Mouse (Mus musculus) heart, embryonic 14.5 days (tissue): ENCODE results near the gene B4galt3. TPM values are rescaled to one million over a fixed set of nuclear protein-coding genes. Genes with fewer than 3 reads are reported as not detected.

ENCODE experiments used
- ATAC-seq: fragments of 200-750 bp; cut with Nextera tagmentation; 2 replicates; pipeline ENCODE4 v1.8.0; 2017; ENCODE audit warnings: low read depth, moderate TSS enrichment; ENCODE audit not compliant: insufficient number of reproducible peaks, insufficient read depth, low FRiP score
- H3K27ac ChIP-seq, 2 experiments: fragments of 200-500 bp in 1 of 2; fragments of 300-500 bp in 1 of 2; sonication (generic) in 1 of 2; replicated peaks in 1 of 2; 2 replicates each; pipeline ENCODE4 v1.5.1; 2012 to 2014; ENCODE audit warnings: low read depth in 2 of 2, low read length in 2 of 2, control low read depth in 1 of 2, mild to moderate bottlenecking in 1 of 2, mixed read lengths in 1 of 2; ENCODE audit not compliant: control insufficient read depth in 1 of 2, insufficient read depth in 1 of 2
- H3K27me3 ChIP-seq: fragments of 300-500 bp; sonication (generic); 2 replicates; pipeline ENCODE4 v1.6.1; 2014; ENCODE audit warnings: mild to moderate bottlenecking, low read length, control low read depth; ENCODE audit not compliant: control insufficient read depth, insufficient read depth
- H3K36me3 ChIP-seq: fragments of 300-500 bp; sonication (generic); 2 replicates; pipeline ENCODE4 v1.6.1; 2014; ENCODE audit warnings: mild to moderate bottlenecking, control low read depth, low read length, mixed read lengths; ENCODE audit not compliant: control insufficient read depth, insufficient read depth
- H3K4me1 ChIP-seq, 2 experiments: fragments of 200-500 bp in 1 of 2; fragments of 300-500 bp in 1 of 2; sonication (generic) in 1 of 2; 2 replicates each; pipeline ENCODE4 v1.6.1; 2012 to 2014; ENCODE audit warnings: low read length in 2 of 2, control low read depth in 1 of 2, mixed read lengths in 1 of 2; ENCODE audit not compliant: control insufficient read depth in 2 of 2, insufficient read depth in 2 of 2
- H3K4me2 ChIP-seq: fragments of 300-500 bp; sonication (generic); 2 replicates; pipeline ENCODE4 v1.6.1; 2014; ENCODE audit warnings: mild to moderate bottlenecking, low read length
- H3K4me3 ChIP-seq, 2 experiments: fragments of 200-500 bp in 1 of 2; fragments of 300-500 bp in 1 of 2; sonication (generic) in 1 of 2; 2 replicates each; pipeline ENCODE4 v1.5.1; 2012 to 2014; ENCODE audit warnings: low read length in 2 of 2, mild to moderate bottlenecking in 2 of 2, control low read depth in 1 of 2, low read depth in 1 of 2, moderate library complexity in 1 of 2; ENCODE audit not compliant: control insufficient read depth in 1 of 2, insufficient read depth in 1 of 2
- H3K9ac ChIP-seq: fragments of 300-500 bp; sonication (generic); 2 replicates; pipeline ENCODE4 v1.6.1; 2014; ENCODE audit warnings: mild to moderate bottlenecking, low read length
- H3K9me3 ChIP-seq: fragments of 300-500 bp; sonication (generic); 2 replicates; pipeline ENCODE4 v1.6.1; 2016; ENCODE audit warnings: low read length, control low read depth; ENCODE audit not compliant: control insufficient read depth
- WGBS: fragments of 180-500 bp; shearing (Covaris S2); extraction: QIAGEN DNeasy Blood & Tissue Kit; methylation state at CpG from one replicate; pipeline ENCODE4 v1.1.7; 2014; 5-methylcytosine and 5-hydroxymethylcytosine counted together
- polyA plus RNA-seq: library from polyadenylated mRNA; unstranded; fragments of >200 nt; fragmentation: Nextera tagmentation; extraction: Ambion mirVana; gene quantifications from 2 replicates; pipeline ENCODE4 v1.2.1, GENCODE M21; 2014

B4galt3 gene
- polyA plus RNA-seq, 1 experiment from 2014 or later = 55.6 TPM

DNA sequence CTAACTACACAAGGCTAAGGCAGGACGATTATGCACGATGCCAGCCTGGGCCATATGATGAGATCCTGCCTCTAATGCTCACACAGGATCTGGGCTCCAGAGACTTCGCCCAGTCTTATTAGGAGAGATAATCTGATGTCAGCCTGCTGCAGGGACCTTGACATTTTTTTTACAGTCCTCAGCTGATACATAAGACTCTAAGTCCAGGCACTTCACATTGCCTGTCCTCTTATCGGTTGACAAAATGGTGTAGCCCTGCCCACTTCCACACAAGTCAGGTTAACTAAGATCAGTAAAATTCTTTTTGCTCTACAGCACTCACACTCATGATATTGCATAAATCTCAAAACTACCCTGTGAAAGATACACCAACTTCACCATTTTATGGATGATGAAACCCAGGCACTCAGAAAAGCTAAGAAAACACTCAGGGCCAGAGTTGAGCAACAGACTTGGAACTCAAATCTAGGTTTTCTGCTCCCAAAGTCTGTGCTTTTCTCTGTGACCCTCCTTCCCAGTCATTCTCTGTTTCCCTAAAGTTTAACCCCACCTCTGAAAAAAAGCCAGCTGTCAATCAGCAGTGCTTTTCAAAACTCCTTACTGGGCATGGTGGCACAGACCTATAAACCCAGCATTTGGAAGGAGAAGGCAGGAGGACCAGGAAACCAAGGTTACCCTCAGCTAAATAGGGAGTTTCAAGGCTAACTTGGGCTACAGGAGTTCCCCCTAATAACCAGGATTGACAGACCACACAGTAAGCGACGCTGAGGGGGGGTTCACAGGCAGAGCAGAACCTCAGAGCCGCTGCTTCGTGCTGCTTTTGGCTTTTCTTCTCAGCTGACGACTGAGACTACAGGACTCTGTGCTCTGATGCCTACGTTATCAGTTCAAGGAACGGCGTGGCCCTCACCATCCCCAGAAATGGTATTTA is 37.1 kb upstream of the B4galt3 start:
- peaks cover 4 to 5% of the 10 kb centered on the region in 2 experiments; a peak in 2 of 4 replicates for H3K4me1 ChIP-seq
- peaks cover 46% of the 10 kb centered on the region for H3K36me3 ChIP-seq
- H3K9me3 ChIP-seq = no peaks in the 10 kb centered on the region
- H3K4me2 ChIP-seq = no peak overlapping the region
- 54% methylated on average over 12 of the region's 12 CpGs for WGBS
- H3K27me3 ChIP-seq = no peaks in the 10 kb centered on the region
- ATAC-seq = no peak
- H3K4me3 ChIP-seq = no peak overlapping the region
- H3K27ac ChIP-seq = no peak overlapping the region
- no peak overlapping the region for H3K9ac ChIP-seq

DNA sequence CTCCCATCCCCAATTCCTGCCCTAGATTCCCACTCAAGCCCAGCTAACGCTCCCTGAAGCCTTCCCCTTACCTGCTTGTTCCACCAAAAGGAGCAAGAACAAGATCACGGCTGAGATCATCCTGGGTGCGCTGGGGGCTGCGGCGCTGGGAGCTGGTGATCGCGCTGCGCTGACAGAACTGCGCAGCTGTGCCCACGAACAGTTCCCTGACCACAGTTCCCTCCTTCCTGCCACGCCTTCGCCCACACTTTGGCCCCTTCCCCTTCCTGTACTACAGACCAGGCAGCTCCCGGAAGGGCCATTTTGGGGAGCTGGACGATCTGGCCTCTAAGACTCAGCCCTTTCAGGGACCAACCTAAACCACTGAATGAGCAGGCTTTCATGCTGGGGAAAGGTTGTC is 36.0 kb upstream of the B4galt3 start, which contains the start of gene Fcer1g:
Gene Fcer1g, minus strand, starts transcription at position 240 of the 400 bp plus-strand sequence.
- H3K9ac ChIP-seq = 0 out of 2 replicates have a peak within 1 kb of the TSS, but pooled peaks have one; percentile 7
- peaks cover 4 to 5% of the 10 kb centered on the region in 2 experiments; a peak in 2 of 4 replicates for H3K4me1 ChIP-seq
- no peak within 1 kb of the TSS for H3K4me2 ChIP-seq
- H3K27ac ChIP-seq = peak within 1 kb of the TSS in 1 of 2 experiments; percentile 14; a peak in 1 of 4 replicates
- H3K27me3 ChIP-seq = no peaks in the 10 kb centered on the region
- 85% methylated on average over 14 of the region's 14 CpGs for WGBS
- no peaks in the 10 kb centered on the region for H3K9me3 ChIP-seq
- peaks cover 57% of the 10 kb centered on the region for H3K36me3 ChIP-seq
- no peak for ATAC-seq
- H3K4me3 ChIP-seq = no peak within 1 kb of the TSS

- Histone ChIP-seq H3K36me3 (peaks cover 61% of the 10 kb centered on the region), H3K27me3 (no peaks in the 10 kb centered on the region), H3K9ac (0 out of 2 replicates have a peak overlapping the region, but pooled peaks have one; percentile 7), H3K27ac (0 out of 4 replicates have a peak overlapping the region, but pooled peaks of 1 of the 2 experiments have one; percentile 14), H3K4me1 (peaks cover 4 to 5% of the 10 kb centered on the region in 2 experiments; a peak in 2 of 4 replicates), H3K4me3 (no peak overlapping the region), H3K9me3 (no peaks in the 10 kb centered on the region), H3K4me2 (no peak overlapping the region)
- WGBS = 86% methylated on average over 4 of the region's 4 CpGs
- ATAC-seq = no peak
These were observed 35.6 kb upstream of the B4galt3 start for GRCm38 (mm10) chr1:171234538-171234937.

- no peak for ATAC-seq
- Histone ChIP-seq H3K4me3 (no peak overlapping the region), H3K27ac (no peak overlapping the region), H3K9me3 (no peaks in the 10 kb centered on the region), H3K4me2 (no peak overlapping the region), H3K4me1 (peaks cover 4 to 5% of the 10 kb centered on the region in 2 experiments; a peak in 2 of 4 replicates), H3K27me3 (no peaks in the 10 kb centered on the region), H3K9ac (no peak overlapping the region), H3K36me3 (peaks cover 74% of the 10 kb centered on the region)
- WGBS = 51% methylated on average over 4 of the region's 4 CpGs
These were observed 34.3 kb upstream of the B4galt3 start for GRCm38 (mm10) chr1:171235791-171236190.

- Histone ChIP-seq H3K9me3 (no peaks in the 10 kb centered on the region), H3K4me3 (no peak overlapping the region), H3K27me3 (no peaks in the 10 kb centered on the region), H3K4me2 (no peak overlapping the region), H3K9ac (no peak overlapping the region), H3K36me3 (peaks cover 89% of the 10 kb centered on the region), H3K27ac (no peak overlapping the region), H3K4me1 (peaks cover 4 to 5% of the 10 kb centered on the region in 2 experiments; a peak in 2 of 4 replicates)
- no peak for ATAC-seq
- WGBS = 75% methylated on average over 6 of the region's 6 CpGs
These were observed 32.7 kb upstream of the B4galt3 start for GRCm38 (mm10) chr1:171237438-171237837.

- Histone ChIP-seq H3K4me2 (no peak overlapping the region), H3K4me1 (peaks cover 3 to 4% of the 10 kb centered on the region in 2 experiments; a peak in 2 of 4 replicates), H3K27ac (no peak overlapping the region), H3K4me3 (no peak overlapping the region), H3K9ac (no peak overlapping the region), H3K9me3 (no peaks in the 10 kb centered on the region), H3K27me3 (no peaks in the 10 kb centered on the region), H3K36me3 (peaks cover 99% of the 10 kb centered on the region)
- no peak for ATAC-seq
- WGBS = 66% methylated on average over 14 of the region's 14 CpGs
These were observed 31.7 kb upstream of the B4galt3 start for GRCm38 (mm10) chr1:171238463-171238862.

DNA sequence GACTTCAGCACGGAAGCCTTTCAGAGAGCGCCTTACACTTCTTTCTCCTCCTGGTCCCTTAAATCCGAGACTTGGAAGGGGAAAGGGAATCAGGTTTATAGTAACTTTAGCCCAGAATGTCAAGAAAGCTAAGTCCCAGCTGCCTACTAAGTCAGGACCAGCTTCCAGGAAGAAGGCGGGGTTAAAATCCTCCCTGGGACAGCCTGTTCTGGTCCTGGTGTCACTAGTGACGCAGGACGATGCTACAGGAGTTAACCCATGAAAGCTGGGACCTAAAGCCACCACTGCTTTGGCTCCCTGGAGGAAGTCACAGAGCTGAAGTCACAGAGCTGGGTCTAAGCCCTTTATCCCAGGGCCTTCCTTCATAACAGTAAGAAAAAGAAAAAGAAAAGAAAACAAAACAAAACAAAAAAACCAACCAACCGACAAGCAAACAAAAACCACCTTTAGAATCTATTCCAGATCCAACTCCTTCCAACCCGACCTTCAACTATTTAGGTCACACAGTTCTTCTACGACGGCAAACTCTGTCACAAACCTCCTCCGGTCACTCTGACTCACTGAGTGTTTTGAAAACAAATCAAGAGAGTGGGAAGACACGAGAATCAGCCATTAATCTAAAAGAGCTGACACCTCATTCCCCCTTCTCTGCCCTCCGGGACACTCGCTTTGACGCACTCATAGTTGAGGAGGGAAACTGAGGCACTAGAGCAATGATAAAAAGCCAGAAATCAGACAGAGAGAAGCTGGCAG is 30.0 kb upstream of the B4galt3 start:
- no peak for ATAC-seq
- Histone ChIP-seq H3K4me1 (peaks cover 0 to 4% of the 10 kb centered on the region in 2 experiments; a peak in 1 of 4 replicates), H3K9ac (no peak overlapping the region; the same call in 1 of the 2 replicates), H3K4me3 (no peak overlapping the region), H3K36me3 (peaks cover 98% of the 10 kb centered on the region), H3K27ac (no peak overlapping the region), H3K4me2 (no peak overlapping the region), H3K9me3 (no peaks in the 10 kb centered on the region), H3K27me3 (no peaks in the 10 kb centered on the region)
- whole genome bisulfite sequencing = 73% methylated on average over 15 of the region's 15 CpGs
